Comparison of ENCODE assay signal across 21 mouse cellular contexts in the genomic region with DNA sequence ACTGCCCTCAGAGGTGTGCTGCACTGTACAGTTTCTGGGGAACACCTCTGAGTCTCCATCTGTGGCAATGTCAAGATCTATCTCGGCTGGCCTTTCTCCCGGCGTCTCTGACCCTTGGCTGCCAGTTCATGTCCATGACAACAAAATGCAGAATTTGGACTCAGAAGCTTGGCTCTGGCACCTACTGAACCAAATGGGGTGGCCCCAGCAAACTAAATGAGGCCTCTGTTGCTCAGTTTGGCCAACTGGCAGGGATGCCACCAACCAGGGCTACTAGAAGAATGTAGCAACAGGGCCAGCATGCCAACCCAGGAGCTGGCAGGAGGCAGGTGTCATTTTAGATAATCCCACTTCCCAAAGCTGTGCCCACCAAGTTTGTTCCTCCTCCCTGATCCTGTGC.
A peak's percentile ranks its signal among the peaks of the same experiment; 100 is the strongest.
DNase-seq lines count a peak whose midpoint lies in the region; ATAC-seq and TF ChIP-seq lines count a peak whose summit lies in the region.
"Had no signal": no experiment of that assay in that cellular context is flagged by ENCODE, and none has a peak within 500 bp of the region (broad histone marks: within the 10 kb centered on the region; RNA-seq: fewer than 3 reads in every experiment).

No protein-coding gene starts in this region.

- peak overlapping the region; percentile 69; the same call in 1 of the 2 replicates for H3K27ac ChIP-seq in forebrain, postnatal 0 days (ENCODE audit: low read depth, low read length)
- H3K27ac ChIP-seq in forebrain, embryonic 13.5 days, result no peak overlapping the region
- no peak overlapping the region for H3K27ac ChIP-seq in liver, adult 2 months (replicated peaks; ENCODE audit: insufficient read depth, low read depth, low read length)
- no peak overlapping the region for H3K27ac ChIP-seq in liver, embryonic 12.5 days
- H3K27ac ChIP-seq: kidney, postnatal 0 days; midbrain, embryonic 10.5 days; neural tube, embryonic 15.5 days; stomach, postnatal 0 days had no signal

- H3K79me2 ChIP-seq in liver, adult 2 months (ENCODE audit: control insufficient read depth, insufficient read depth, low read length), result no peaks in the 10 kb centered on the region

- no peak for TF ChIP-seq CTCF in forebrain, postnatal 0 days (IDR thresholded peaks at IDR 0.05; ENCODE audit: low read depth)
- no peak for TF ChIP-seq CTCF in liver, adult 2 months (IDR thresholded peaks at IDR 0.05; ENCODE audit: low read depth, low read length)

- H3K4me2 ChIP-seq in forebrain, postnatal 0 days (ENCODE audit: low read depth), result no peak overlapping the region
- no peak overlapping the region for H3K4me2 ChIP-seq in forebrain, embryonic 13.5 days
- H3K4me2 ChIP-seq in liver, embryonic 12.5 days, result no peak overlapping the region
- H3K4me2 ChIP-seq: heart, embryonic 11.5 days; liver, embryonic 11.5 days; neural tube, embryonic 15.5 days had no signal

- no peak overlapping the region for H3K4me3 ChIP-seq in forebrain, postnatal 0 days (ENCODE audit: low read depth, low read length)
- no peak overlapping the region for H3K4me3 ChIP-seq in forebrain, embryonic 13.5 days
- H3K4me3 ChIP-seq in liver, adult 2 months (ENCODE audit: insufficient read depth, low read depth, low read length), result no peak overlapping the region
- H3K4me3 ChIP-seq in liver, embryonic 12.5 days, result no peak overlapping the region
- H3K4me3 ChIP-seq: midbrain, embryonic 10.5 days; neural tube, embryonic 15.5 days had no signal

- 82% methylated on average over 3 of the region's 3 CpGs for WGBS in forebrain, postnatal 0 days
- WGBS in forebrain, embryonic 13.5 days, result 96% methylated on average over 3 of the region's 3 CpGs
- 28% methylated on average over 3 of the region's 3 CpGs for WGBS in liver, adult 2 months
- WGBS in liver, embryonic 12.5 days (ENCODE audit: insufficient replicate concordance), result 95% methylated on average over 3 of the region's 3 CpGs

- no peaks in the 10 kb centered on the region for H3K9me3 ChIP-seq in forebrain, postnatal 0 days (ENCODE audit: low read length)
- no peaks in the 10 kb centered on the region for H3K9me3 ChIP-seq in forebrain, embryonic 13.5 days (replicated peaks)
- no peaks in the 10 kb centered on the region for H3K9me3 ChIP-seq in liver, embryonic 12.5 days (replicated peaks)
- H3K9me3 ChIP-seq: midbrain, embryonic 10.5 days had no signal

- H3K9ac ChIP-seq in forebrain, postnatal 0 days, result no peak overlapping the region
- no peak overlapping the region for H3K9ac ChIP-seq in forebrain, embryonic 13.5 days
- no peak overlapping the region for H3K9ac ChIP-seq in liver, adult 2 months (ENCODE audit: low read depth, low read length)
- no peak overlapping the region for H3K9ac ChIP-seq in liver, embryonic 12.5 days
- H3K9ac ChIP-seq: neural tube, embryonic 15.5 days had no signal

- TF ChIP-seq POLR2A in liver, adult 2 months (IDR thresholded peaks at IDR 0.05; ENCODE audit: extremely low read depth, insufficient read depth, low read length), result no peak

- H3K4me1 ChIP-seq in forebrain, postnatal 0 days (ENCODE audit: insufficient read depth), result peaks cover 5% of the 10 kb centered on the region; the same call in 1 of the 2 replicates
- peaks cover 7% of the 10 kb centered on the region; the same call in 1 of the 2 replicates for H3K4me1 ChIP-seq in forebrain, embryonic 13.5 days
- H3K4me1 ChIP-seq in liver, adult 2 months (ENCODE audit: control insufficient read depth, insufficient read depth, low read length), result 0 out of 2 replicates have a peak, but pooled peaks cover 3% of the 10 kb centered on the region
- H3K4me1 ChIP-seq in liver, embryonic 12.5 days, result no peaks in the 10 kb centered on the region
- H3K4me1 ChIP-seq: midbrain, embryonic 10.5 days had no signal

- DNase-seq in adrenal gland, postnatal 14 days, result peak; percentile 21
- no peak for DNase-seq in adrenal gland, postnatal 4 days (ENCODE audit: low spot score in 2 of 2)
- no peak for DNase-seq in forebrain, postnatal 0 days
- DNase-seq in kidney, adult 8-10 months, result peak; percentile 37 to 38
- DNase-seq in kidney, postnatal 14 days, result no peak
- peak; percentile 89 for DNase-seq in liver, adult 2 months (ENCODE audit: extremely low read depth, low read depth, low spot score)
- DNase-seq: gastrocnemius, postnatal 14 days; heart, adult 11 months; layer of hippocampus, adult 9-11 months; lung, adult 18-20 months; lung, postnatal 10 days; thymus, adult 2 months; thymus, postnatal 4 days had no signal

- no peak for ATAC-seq in forebrain, postnatal 0 days
- no peak for ATAC-seq in forebrain, embryonic 13.5 days
- no peak for ATAC-seq in liver, embryonic 12.5 days

- H3K36me3 ChIP-seq in forebrain, postnatal 0 days (ENCODE audit: insufficient read depth), result no peaks in the 10 kb centered on the region
- H3K36me3 ChIP-seq in forebrain, embryonic 13.5 days (ENCODE audit: poor library complexity, severe bottlenecking), result no peaks in the 10 kb centered on the region
- H3K36me3 ChIP-seq in liver, adult 2 months (ENCODE audit: control insufficient read depth, insufficient read depth, low read length), result no peaks in the 10 kb centered on the region
- 0 out of 2 replicates have a peak, but pooled peaks cover under 1% of the 10 kb centered on the region for H3K36me3 ChIP-seq in liver, embryonic 12.5 days
- H3K36me3 ChIP-seq: midbrain, embryonic 10.5 days; neural tube, embryonic 15.5 days had no signal

- no peaks in the 10 kb centered on the region for H3K27me3 ChIP-seq in forebrain, postnatal 0 days (ENCODE audit: insufficient read depth, low read length)
- H3K27me3 ChIP-seq in forebrain, embryonic 13.5 days, result no peaks in the 10 kb centered on the region
- H3K27me3 ChIP-seq in liver, adult 2 months (ENCODE audit: control insufficient read depth, insufficient read depth, low read length), result no peaks in the 10 kb centered on the region
- no peaks in the 10 kb centered on the region for H3K27me3 ChIP-seq in liver, embryonic 12.5 days (replicated peaks)
- H3K27me3 ChIP-seq: neural tube, embryonic 15.5 days had no signal

Comparison
In these comparisons a context has a peak if more than half of its experiments do, and no peak if none do; other contexts are left out.
1. DNase-seq: peak in adrenal gland, postnatal 14 days (single experiment), kidney, adult 8-10 months (2 of 2) and liver, adult 2 months (single experiment); none in adrenal gland, postnatal 4 days (0 of 2), forebrain, postnatal 0 days (single experiment) and kidney, postnatal 14 days (single experiment).